Mouse (Mus musculus) lung, postnatal 14 days (tissue): ENCODE results near the gene Srrm4.

ENCODE experiments used
- DNase-seq: peaks from one replicate; pipeline ENCODE4 v3.0.0; 2021

Srrm4 gene

DNA sequence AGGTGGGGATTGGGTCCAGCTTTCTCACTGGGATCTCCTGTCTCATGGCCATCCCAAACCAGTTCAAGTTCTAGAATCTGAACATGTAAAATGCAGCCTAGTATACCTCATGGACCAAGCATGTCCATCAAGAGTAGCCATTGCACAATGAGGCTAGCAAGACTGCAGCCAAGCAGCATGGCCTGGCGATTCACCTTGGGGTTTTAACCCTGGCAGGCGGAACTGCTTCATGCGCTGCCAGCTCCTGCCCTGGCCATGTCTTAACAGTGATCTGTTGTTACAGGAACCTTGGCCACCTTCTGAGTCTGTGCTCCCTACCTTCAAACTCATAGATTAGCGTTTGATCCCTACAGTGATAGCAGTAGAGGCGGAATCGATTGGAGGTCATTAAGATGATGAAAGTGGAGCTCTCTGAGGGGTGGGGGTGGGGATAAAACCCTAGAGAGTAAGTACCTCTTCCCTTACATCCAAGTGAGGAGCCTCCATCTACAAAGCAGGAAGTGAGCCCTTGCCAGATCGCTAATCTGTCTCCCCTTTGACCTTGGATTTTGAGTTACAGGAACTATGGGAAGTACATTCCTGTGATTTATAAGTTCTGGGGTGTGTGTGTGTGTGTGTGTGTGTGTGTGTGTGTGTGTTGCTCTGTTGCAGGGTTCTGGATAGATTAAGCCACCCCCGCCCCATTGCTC is 191.4 kb downstream of the Srrm4 start:
- no peak for DNase-seq

DNA sequence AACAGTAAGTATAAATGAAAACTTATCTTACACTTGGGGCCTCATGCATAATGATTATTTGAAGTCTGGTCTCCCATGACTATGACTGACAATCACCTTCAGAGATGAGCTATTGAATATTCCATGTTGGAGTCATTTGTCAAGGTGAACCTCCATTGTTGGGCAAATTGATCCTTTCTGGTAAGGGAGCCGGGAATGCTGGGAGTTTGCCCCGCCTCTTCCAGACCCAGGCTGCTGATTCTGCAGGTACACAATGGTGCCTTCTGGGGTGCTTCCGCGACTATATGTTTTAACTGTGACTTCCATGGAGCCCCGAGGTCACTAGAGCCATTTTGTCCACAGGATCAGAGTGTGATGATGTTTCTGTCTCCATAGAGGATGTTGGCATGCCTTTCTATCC is 195.5 kb downstream of the Srrm4 start:
- no peak for DNase-seq

DNA sequence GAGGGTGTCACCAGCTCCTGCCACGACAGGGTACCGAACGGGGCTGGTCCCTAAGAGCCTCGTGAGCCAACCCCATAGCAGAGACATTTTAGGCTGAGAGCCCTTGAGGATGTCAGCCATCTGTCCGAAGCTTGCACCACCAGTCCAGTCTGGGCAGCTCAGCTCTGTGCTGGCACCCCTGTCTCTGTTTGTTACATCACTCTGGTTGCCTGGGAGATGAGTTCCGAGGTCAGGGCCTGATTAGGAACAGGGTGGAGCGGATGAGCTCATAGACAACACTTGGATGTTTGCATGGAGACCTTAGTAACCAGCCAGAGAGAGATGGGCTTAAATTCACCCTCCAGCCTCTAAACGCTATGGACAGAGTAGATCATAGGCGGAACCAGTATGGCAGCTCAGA is 199.0 kb downstream of the Srrm4 start:
- no peak for DNase-seq

DNA sequence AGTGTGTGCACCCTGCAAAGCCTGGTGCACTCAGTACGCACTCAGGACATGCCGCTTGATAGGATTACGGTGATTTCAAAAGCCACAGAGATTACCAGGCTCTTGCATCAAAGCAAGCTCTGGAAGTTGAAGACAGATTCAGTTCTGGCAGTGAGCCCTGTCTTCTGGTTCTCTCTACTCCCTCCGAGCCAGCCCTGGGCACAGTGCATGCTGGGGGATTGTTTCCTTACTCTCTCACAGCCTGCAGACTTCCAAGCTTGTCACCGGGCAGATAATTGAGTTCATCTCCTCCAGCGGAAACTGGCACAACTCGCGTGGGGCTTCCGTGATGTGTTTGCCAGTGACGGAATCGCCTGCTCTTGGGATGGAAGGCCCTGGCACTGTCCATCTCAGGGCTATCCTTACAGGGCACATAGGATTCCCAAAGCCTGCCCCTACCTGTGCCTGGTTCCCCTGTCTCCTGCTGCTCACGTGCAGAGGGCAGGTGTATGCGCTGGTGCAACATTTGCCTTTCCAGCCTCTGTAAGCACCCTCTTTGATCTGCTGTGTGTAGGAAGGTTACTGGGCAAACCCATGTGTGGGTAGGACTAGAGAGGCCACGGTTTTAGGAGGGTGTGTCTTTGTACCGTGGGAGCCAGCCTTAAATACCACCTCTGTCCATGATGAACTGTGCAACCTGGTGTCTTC is 201.6 kb downstream of the Srrm4 start:
- DNase-seq, result peak; percentile 39

DNA sequence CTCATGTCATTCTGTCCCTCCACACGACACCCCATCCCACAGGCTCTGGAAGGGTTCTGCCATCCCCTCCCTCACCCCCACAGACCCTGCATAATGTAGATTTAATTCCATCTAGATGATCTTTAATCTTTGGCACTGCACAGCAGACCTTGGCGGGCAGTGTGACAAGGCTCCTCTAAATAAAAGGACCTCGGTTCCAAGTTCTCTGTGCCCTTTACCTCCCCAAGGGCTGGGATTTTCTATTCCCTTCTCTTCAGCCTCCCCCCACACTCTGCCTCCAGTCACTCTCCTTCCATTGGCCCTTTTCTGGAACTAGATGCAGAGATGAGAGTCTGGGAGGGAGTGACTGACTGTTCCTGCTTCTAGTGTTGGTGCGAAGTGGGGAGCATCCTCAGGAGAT is 202.3 kb downstream of the Srrm4 start:
- DNase-seq, result no peak
